Mouse (Mus musculus): ENCODE results near the gene Stoml1.
A peak's percentile ranks its signal among the peaks of the same experiment; 100 is the strongest.

DNA sequence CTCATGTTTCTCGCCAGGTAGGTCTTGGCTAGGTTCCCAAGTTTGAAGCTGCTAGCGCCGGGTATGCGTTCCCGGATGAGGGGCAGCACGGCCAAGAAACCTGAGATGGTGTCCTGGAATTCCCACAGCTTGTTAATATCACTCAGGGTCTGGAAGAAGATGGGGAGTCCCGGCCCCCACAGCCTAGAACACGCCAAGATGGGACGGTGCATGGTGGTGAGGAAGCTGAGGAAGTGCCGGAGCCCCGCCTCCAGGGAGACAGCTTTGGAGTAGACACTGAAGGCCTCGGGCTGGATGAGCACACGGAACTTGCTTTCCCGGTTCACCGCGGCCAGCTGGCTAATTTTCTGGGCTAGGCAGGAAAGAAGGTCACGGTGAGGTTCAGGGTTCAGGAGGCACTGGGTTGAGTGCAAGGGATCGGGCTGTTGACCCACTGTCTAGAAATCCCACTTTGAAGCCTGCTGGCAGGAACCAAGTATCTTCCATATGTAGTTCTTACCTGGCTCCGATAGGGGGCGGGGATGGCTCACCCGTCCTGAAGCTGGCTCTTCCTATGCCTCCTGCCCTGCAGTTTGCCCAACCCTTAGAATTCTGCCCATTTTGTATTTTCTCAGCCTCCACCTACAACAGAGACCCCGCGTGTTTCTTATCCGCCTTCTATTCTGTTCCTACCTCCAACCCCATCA is 32.6 kb upstream of the Stoml1 start:
- peak; percentile 73 for TF ChIP-seq CTCF (IDR thresholded peaks at IDR 0.05)
- TF ChIP-seq EP300 (IDR thresholded peaks at IDR 0.05) = no peak

Measured in lung, postnatal 0 days (tissue).